Mouse (Mus musculus): ENCODE data around the gene Pi4kb. TPM values are rescaled to one million over a fixed set of nuclear protein-coding genes. Genes with fewer than 3 reads are reported as not detected.
A peak's percentile ranks its signal among the peaks of the same experiment; 100 is the strongest.
"Not testable (repeated sequence)": the region's sequence is repeated elsewhere in the genome, so short reads cannot be mapped to it uniquely, and the experiment has no call there.

Gene Pi4kb
- 10 to 100 TPM; 20.2 to 23.8 TPM for total RNA-seq (2021)
- long read RNA-seq, experiment 1, partial matches to known transcripts = 0 of 6 reads
- long read RNA-seq, experiment 1, other reads (novel, unspliced or antisense) = 4 of 6 reads
- long read RNA-seq, experiment 2, transcript Pi4kb-201 (11 exons, 3,692 nt) = major isoform, 5 of 12 reads
- long read RNA-seq, experiment 2, partial matches to known transcripts = 2 of 12 reads
- long read RNA-seq, experiment 2, other reads (novel, unspliced or antisense) = 3 of 12 reads

DNA sequence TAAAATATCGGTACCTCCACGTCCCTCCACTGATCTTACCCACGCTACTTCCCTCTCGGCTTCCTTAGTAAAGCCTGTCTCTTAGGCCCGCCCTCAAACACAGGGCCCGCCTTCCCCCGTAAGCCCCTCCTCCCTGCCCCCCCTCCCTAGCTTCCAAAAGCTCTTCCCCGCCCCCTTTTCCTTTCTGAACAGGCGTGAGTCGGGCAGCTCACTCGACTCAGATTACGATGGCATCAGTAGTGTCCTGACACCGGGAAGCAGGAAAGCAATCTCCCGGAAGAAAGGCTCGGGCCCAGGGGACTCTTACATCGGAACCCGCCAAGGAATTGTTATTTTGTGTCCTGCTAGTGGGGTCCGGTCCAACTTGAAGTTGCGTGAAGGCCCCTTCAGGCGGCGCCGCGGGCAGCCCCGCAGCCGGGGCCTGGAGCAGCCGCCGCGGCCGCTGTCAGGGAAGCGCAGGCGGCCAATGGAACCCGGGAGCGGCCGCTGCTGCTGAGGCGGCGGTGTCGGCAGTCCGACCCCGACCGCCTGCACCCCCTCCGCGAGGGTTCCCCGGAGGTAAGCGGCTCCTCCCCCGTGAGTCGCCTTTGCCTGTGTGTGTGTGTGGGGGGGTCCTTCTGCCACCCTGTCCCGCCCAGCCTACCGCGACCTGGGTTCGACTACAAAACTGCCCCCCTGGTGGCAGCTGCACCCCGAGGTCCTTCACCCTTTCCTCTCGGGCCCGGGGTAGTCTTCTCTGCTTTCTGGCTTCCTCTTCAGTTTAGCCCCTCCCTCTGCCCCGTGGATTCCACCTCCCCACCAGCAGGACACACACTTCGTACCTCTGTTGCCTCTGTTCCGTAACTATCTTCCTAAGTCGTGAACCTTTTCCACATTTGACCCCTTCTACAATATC, at the start of gene Pi4kb:
Gene Pi4kb, plus strand, starts transcription at position 204 of the 895 bp plus-strand sequence.
- peak; percentile 87 for DNase-seq

DNA sequence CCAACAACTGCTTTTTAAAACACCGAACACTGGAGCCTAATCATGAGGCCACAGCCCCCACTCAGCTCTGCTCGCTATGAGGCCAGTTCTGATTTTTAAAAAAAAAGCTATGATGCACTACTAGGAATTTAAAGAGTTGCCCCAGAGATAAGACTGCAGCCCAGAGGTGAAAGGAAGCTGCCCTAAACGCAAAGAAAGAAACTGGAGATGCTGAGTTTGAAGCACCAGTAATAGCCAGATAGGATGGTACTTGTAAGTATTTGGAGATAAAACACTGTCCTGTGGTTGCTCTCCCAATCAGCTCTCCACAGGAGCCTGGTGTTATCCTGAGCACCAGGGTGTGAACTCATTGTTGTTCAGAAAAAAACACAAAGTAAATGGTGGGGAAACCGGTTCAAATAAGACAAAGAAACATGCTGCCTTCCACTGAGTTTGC, 48.2 kb upstream of the Pi4kb start:
- not testable (repeated sequence) for DNase-seq

DNA sequence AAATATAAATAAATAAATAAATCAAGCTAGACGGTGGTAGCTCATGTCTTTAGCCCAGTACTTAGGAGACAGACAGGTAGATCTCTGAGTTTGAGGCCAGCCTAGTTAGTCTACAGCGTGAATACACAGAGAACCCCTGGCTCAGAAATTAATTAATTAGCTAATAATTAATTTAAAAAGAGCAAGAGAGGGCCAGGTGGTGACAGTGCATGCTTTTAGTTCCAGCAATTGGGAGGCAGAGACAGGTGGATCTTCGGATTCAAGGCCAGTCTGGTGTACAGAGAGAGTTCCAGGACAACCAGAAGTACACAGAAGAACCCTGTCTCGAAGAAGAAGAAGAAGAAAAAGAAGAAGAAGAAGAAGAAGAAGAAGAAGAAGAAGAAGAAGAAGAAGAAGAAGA, 45.6 kb upstream of the Pi4kb start:
- DNase-seq = not testable (repeated sequence)

DNA sequence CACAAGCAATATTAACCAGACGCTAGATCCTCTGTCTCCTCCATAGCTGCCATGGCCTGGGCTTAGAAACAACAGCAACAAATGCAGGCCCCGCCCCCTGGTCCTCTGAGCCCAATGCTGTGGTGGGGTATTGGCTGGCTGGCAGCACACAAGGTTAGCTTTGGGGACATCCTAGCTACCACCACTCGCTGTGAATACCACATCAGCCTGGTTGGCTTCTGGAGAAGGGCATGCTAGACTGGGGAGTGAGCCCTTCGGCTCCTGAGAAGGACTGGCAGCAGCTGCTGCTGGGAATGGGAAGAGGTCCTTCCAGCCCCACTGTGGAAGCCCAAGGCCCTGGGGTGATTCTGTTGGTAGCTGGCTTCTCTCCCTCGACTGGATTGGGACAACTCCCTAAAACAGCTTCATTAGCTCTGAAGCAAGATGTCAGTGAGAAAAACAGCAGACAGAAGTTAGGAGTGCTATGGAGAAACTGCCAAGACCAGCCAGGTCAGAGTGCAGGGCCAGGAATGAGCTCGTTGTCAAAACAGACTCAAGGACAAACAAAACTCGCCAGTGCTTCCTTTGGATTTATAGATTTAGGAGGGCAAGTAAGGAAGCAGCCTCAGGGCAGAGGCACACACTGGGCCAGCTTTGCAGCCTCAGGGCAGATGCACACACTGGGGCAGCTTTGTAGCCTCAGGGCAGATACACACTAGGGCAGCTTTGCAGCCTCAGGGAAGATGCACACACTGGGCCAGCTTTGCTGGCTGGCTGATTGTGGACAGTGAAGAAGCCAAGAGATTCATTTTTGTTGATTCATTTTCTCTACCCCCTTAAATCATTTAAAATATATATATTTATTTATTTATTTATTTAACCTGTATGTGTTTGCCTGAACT, 43.9 kb upstream of the Pi4kb start:
- not testable (repeated sequence) for DNase-seq

DNA sequence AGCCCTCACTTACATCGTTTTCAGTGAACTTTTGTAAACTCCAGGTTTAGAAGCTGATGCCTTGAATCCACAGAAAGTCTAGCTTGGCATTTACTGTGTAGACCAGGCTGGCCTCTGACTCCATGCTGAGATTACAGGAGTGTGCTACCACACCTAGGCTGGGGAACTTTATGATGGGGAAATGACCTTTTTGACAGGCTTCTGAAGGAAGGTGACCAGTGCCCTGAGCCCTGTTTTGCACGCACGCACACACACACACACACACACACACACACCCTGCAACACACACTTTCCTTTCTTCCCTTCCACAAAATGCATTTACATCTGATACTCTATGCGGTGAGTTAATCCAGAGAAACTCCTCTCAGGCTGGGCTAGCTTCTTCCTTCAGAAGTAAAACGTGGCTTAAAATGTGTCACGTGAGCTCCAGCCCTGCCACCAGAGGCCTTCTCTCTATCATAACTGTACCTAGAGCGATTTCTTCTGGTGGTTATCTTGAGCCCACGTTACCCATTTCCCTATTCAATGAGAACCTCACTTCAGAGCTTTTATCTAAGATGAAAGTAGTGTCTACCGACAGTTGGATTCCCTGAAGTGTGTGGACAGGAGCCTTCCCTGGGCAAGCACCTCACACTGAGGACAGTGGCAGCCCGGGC, 43.0 kb upstream of the Pi4kb start:
- DNase-seq = not testable (repeated sequence)

DNA sequence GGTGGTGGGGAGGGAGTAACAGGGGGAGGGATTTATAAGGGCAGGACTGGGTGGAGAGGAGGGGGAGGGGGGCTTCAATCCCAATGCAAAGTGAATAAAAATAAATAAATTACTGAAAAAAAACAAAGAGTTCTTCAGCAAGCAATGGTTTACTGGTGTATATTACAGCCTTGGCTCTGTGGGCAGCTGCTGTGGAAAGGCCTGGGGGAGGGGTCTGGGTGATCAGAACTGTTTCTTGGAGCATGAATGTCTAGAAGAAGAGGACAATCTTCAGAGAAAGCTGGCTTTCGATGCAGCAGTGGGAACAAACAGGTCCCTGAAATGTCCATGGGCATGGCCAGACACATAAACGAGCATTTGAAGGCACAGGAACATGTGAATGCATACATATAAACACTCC, 42.3 kb upstream of the Pi4kb start:
- DNase-seq = not testable (repeated sequence)

DNA sequence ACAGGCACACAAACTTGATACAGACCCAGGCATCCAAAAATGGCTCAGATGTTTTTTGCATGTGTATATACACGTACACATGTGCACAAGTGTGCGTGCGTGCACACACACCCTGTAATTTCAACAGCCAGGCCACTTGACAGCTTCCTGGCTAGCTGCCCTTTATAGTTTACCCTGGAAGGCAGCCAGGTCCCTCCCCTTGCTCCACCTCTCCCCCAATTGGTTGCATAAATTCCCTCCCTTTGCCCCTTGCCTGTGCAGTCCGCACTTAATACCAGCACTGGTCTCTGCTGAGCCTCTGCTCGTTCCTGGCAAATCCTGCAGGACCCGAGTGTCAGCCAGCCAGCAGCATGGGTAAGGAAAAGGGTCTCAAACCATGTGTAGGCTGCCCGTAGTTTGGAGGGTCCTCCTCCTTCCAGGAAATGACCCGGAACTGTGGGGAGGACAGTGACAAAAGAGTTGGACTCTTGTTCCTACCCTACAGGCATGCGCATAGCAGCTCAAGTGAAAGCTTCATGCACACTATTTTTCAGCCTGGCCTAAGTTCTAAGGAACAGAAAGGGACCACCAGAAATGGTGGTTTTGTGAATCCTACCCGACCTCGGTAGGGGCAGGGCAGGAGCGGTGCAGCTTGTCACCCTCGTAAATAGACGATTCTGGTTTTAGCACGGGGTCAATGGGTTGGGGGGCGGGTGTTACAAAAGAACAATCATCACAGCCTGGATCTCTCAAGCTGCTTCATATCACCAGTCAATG, 41.5 kb upstream of the Pi4kb start, which contains the start of gene Selenbp1:
Gene Selenbp1, plus strand, starts transcription at position 248 of the 756 bp plus-strand sequence.
- DNase-seq = peak; percentile 76

DNA sequence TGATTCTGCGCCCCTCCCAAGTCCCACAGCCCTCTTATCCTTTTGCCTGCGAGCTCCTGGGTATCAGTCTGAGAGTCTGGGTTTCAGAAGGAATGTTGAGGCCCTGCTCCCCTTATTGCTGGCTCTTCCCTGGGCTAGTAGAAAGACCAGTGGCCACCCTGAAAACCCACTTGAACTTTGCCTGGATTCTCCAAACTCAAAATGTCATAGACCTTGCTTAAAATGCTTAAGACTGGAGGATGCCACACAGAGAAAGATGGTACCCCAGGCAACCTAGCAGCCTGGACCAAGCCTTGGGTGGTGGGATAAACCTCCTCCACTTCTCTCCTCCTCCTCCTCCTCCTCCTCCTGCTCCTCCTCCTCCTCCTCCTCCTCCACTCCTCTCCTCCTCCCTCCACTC, 40.9 kb upstream of the Pi4kb start:
- not testable (repeated sequence) for DNase-seq

DNA sequence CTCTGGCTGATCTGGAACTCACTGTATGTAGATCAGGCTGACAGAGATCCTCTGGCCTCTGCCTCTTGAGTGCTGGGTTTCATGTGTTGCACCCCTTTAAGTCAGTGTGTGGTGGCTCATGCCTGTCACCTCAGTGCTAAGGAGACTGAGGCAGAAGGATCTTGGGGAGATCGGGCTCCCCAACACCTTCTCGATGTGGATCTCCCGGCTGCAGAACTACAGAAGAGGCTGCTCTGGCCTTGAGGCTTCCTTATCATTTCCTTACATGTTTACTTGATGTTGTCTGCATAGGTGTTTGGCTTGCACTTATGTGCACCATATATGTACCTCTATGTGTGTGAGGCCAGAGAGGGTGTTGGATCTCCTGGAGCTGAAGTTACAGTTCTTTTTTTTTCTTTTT, 40.0 kb upstream of the Pi4kb start:
- DNase-seq = not testable (repeated sequence)

DNA sequence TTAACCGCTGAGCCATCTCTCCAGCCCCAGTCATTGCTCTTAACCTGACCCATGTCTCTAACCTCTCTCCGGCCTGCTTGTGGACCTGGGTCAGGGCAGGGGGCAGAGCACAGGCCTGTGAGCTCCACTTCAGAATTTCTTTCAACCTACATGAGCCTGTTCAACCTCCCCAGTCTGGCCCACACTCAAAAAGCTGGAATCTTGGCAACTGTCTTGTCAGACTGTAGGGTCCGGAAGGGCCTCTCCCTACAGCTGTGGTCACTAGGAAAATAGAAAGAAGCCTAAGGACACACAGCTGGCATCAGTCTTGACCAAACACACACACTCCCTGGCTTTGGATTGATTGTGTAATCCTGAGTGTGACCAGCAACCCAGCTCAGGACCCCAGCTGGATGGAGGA, 39.2 kb upstream of the Pi4kb start:
- DNase-seq = peak; percentile 66

DNA sequence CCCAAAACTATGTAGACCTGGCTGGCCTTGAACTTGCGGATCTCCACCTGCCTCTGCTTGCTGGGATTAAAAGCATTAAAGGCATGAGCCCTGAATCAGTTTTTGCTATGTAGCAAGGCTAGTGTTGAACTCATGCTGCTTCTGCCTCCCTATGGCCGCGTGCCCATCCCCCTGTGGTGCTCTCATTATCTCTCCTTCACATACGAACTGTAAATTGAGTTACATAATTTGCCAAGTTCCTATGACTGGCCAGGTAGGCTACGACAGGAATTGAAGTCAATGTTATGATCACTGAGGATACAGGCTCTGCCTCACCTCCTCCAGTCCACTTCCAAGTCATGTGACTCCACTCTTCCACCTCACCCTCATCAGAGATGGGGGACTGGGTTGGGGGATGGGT, 38.4 kb upstream of the Pi4kb start:
- DNase-seq = not testable (repeated sequence)

DNA sequence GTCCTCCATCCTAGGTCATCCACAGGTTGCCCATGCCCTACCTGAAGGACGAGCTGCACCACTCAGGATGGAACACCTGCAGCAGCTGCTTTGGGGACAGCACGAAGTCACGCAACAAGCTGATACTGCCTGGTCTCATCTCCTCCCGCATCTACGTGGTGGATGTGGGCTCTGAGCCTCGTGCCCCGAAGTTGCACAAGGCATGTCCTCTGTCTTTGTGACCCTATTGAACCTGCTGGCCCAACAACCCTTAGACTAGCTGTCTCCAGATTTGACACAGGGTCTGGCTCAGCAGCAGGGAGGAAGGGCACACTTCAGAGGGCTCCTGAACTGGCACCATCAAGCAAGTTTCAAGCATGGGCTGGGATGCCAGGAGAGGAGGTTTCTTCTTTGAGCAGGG, 37.3 kb upstream of the Pi4kb start:
- DNase-seq = not testable (repeated sequence)

DNA sequence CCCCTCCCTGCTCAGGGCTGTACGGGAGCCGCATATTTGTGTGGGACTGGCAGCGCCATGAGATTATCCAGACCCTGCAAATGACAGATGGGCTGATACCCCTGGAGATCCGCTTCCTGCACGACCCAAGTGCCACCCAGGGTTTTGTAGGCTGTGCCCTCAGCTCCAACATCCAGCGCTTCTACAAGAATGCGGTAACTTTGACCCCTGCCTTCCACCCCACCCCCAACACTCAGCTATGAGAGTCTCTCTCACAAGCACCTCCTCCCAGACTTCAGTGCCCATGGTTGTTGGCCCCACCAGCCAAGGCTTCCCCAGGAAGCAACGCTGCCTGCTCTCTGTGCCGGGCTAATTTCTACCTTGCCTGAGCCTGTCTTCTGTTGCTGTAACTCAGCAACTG, 34.5 kb upstream of the Pi4kb start:
- not testable (repeated sequence) for DNase-seq

DNA sequence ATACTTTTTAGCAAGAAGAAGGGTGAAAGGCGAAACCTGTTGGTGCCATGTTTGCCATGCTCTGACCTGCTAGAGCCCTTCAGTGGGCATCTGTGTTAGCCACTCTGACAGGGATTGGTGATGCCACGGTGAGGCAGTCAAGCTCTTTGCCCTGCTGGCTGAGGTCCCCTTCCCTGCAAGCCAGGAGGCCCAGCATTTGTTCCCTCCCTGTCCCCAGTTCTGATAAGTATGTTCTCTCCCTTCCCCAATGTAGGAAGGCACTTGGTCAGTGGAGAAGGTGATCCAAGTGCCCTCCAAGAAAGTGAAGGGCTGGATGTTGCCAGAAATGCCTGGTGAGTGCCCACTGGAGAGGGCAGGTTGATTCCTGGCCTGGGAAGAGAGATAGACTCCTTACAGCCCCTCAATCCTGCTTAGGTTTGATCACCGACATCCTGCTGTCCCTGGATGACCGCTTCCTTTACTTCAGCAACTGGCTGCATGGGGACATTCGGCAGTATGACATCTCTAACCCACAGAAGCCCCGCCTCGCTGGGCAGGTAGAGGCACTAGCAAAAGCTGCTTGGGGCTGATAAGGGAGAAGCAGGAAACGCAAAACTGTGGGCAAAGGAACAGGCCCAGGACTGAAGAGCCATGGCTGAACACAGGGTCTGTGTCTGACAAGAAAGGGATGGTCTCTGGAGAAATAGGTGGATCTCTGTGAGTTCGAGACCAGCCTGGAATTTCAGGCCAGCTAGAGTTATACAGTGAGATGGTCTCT, 32.1 kb upstream of the Pi4kb start:
- not testable (repeated sequence) for DNase-seq

DNA sequence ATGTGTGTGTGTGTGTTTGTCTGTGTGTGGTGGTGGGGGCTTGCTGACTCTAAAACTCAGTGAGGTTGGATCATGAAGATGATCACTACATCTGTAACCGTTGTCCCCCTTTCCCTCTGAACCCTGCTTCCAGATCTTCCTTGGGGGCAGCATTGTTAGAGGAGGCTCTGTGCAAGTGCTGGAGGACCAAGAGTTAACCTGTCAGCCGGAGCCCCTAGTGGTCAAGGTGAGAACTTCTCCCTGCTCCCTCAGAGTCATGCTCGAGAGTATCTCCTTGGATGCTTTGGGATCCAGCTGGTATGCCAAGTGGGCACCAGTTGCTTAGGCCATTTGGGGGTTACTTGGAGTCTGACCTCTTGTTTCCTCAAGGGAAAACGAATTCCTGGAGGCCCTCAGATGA, 30.8 kb upstream of the Pi4kb start:
- not testable (repeated sequence) for DNase-seq

DNA sequence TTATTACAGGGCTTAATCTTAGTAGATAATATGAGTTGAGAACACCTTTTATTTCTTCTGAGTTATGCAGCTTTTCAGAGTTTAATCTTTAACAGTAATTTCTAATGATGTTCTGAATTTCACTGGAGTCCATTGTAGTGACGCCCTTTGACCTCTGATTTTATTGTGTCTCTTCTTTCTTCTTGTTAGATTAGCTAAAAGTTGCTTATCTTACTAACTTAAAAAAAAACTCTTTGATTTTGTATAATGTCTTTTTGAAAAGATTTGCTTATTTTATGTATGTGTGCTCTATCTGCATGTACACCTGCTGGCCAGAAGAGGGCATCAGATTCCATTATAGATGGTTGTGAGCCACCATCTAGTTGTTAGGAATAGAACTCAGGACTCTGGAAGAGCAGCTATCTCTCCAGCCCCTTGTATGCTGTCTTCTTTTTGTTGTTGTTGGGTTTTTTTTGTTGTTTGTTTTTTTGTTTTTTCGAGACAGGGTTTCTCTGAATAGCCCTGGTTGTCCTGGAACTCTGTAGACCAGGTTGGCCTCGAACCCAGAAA, 26.4 kb upstream of the Pi4kb start:
- no peak for DNase-seq

DNA sequence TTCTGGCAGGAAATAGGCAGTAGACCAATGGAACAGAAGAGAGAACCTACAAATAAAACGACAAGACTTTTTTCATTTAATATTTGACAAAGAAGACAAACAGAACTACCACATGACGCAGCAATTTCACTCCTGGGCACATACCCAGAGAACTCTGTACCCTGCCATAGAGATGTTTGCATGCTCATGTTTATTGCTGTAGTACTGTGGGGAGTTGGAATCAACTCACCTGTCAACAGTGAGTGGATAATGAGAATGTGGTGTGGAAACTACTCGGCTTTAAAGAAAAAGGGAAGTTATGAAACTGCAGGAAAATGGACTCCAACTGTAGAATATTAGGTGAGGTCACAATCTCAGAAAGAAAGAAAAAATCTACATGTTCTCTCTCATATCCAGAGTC, 24.9 kb upstream of the Pi4kb start:
- no peak for DNase-seq

DNA sequence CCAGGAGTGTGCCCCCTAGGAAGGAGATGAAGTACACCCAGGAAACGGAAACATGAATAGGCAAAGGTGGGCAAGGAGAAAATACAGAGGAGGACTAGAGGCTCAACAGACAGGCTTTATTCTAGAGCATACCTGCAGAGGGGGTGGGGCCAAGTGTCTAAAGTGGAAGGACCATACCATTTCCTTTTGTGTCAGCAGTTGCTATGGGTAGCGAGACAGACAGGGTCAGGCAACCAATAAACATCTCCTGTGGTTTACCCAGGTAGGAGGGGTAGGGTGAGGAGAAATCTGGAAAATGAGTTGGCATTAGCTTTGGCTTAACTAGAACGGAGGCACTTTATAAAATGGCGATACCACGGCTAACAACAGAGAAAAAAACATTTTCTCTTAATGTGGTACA, 21.7 kb upstream of the Pi4kb start:
- DNase-seq = no peak

DNA sequence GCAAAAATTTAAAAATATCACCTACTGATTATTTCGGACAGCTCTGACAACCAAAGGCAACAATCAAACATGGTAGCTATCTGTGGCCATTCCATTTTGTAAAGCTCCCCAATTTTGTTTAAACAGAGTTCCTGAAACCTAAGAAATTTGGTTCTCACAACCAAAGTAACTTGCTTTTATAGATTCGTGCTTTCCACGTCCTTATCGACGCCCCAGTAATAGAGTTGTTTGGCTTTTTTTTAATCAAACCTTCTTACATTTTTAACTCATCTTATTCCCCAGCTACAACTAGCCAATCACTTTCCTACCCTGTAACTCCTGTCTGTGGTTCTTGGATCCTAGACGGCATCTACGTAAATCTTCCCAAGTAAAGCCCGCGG, 21.2 kb upstream of the Pi4kb start:
- no peak for DNase-seq
